Mouse (Mus musculus) intestine, embryonic 16.5 days (tissue): ENCODE results near the gene Ces2g. TPM values are rescaled to one million over a fixed set of nuclear protein-coding genes. Genes with fewer than 3 reads are reported as not detected.

ENCODE experiments used
- ATAC-seq: fragments of 200-750 bp; cut with Nextera tagmentation; 2 replicates; pipeline ENCODE4 v1.8.0; 2017; ENCODE audit warnings: moderate TSS enrichment, moderate library complexity
- H3K27ac ChIP-seq: fragments of 300-500 bp; sonication (generic); 2 replicates; pipeline ENCODE4 v1.5.1; 2014; ENCODE audit warnings: mild to moderate bottlenecking, low read length
- H3K27me3 ChIP-seq: fragments of 300-500 bp; sonication (generic); replicated peaks from 2 replicates; pipeline ENCODE4 v1.6.1; 2014; ENCODE audit warnings: low read length, control low read depth, mixed read lengths; ENCODE audit not compliant: control insufficient read depth, insufficient read depth
- H3K36me3 ChIP-seq: fragments of 300-500 bp; sonication (generic); 2 replicates; pipeline ENCODE4 v1.6.1; 2014; ENCODE audit warnings: low read length, control low read depth; ENCODE audit not compliant: control insufficient read depth, insufficient read depth
- H3K4me1 ChIP-seq: fragments of 300-500 bp; sonication (generic); 2 replicates; pipeline ENCODE4 v1.6.1; 2014; ENCODE audit warnings: low read length, control low read depth, mixed read lengths; ENCODE audit not compliant: control insufficient read depth, insufficient read depth
- H3K4me2 ChIP-seq: fragments of 300-500 bp; sonication (generic); 2 replicates; pipeline ENCODE4 v1.6.1; 2014; ENCODE audit warnings: low read depth, low read length, control low read depth
- H3K4me3 ChIP-seq: fragments of 300-500 bp; sonication (generic); 2 replicates; pipeline ENCODE4 v1.5.1; 2014; ENCODE audit warnings: mild to moderate bottlenecking, low read length
- H3K9ac ChIP-seq: fragments of 300-500 bp; sonication (generic); 2 replicates; pipeline ENCODE4 v1.6.1; 2014; ENCODE audit warnings: low read depth, low read length
- H3K9me3 ChIP-seq: fragments of 300-500 bp; sonication (generic); 2 replicates; pipeline ENCODE4 v1.6.1; 2016; ENCODE audit warnings: low read length, control low read depth; ENCODE audit not compliant: control insufficient read depth
- WGBS: fragments of 180-500 bp; shearing (Covaris S2); extraction: QIAGEN DNeasy Blood & Tissue Kit; methylation state at CpG from one replicate; pipeline ENCODE4 v1.1.7; 2014; 5-methylcytosine and 5-hydroxymethylcytosine counted together
- polyA plus RNA-seq: library from polyadenylated mRNA; unstranded; fragments of >200 nt; fragmentation: Nextera tagmentation; extraction: Ambion mirVana; gene quantifications from 2 replicates; pipeline ENCODE4 v1.2.1, GENCODE M21; 2015

Ces2g gene
- 0.80 and 0.97 TPM in 2 replicates for polyA plus RNA-seq

- H3K27ac ChIP-seq = no peak within 1 kb of the TSS
- 59% methylated on average over 5 of the region's 5 CpGs for WGBS
- no peaks in the 10 kb centered on the region for H3K4me1 ChIP-seq
- H3K9ac ChIP-seq = no peak within 1 kb of the TSS
- no peak within 1 kb of the TSS for H3K4me3 ChIP-seq
- ATAC-seq = no peak
- no peaks in the 10 kb centered on the region for H3K27me3 ChIP-seq
- no peak within 1 kb of the TSS for H3K4me2 ChIP-seq
- H3K9me3 ChIP-seq = no peaks in the 10 kb centered on the region
- no peaks in the 10 kb centered on the region for H3K36me3 ChIP-seq
Observed at GRCm38 (mm10) chr8:104961537-104961961, at the start of gene Ces2g. Gene Ces2g (plus strand): TSS chr8:104961718.

GRCm38 (mm10) chr8:104925972-104926596 lies 35.4 kb upstream of the Ces2g start, which contains the start of gene Ces2e:
Gene Ces2e (plus strand): TSS chr8:104926260.
- peak within 1 kb of the TSS; percentile 32 for H3K4me2 ChIP-seq

GRCm38 (mm10) chr8:104927301-104927700 lies 34.2 kb upstream of the Ces2g start:
- H3K27ac ChIP-seq = peak overlapping the region; percentile 75; the same call in 1 of the 2 replicates
- no peaks in the 10 kb centered on the region for H3K9me3 ChIP-seq
- H3K27me3 ChIP-seq = no peaks in the 10 kb centered on the region; the same call in 1 of the 2 replicates
- H3K36me3 ChIP-seq = no peaks in the 10 kb centered on the region
- WGBS = 77% methylated on average over 3 of the region's 3 CpGs
- H3K4me1 ChIP-seq = 0 out of 2 replicates have a peak, but pooled peaks cover 3% of the 10 kb centered on the region
- peak overlapping the region; percentile 32; the same call in 1 of the 2 replicates for H3K4me2 ChIP-seq
- H3K4me3 ChIP-seq = no peak overlapping the region
- peak; percentile 72 for ATAC-seq
- H3K9ac ChIP-seq = no peak overlapping the region

More at GRCm38 (mm10) chr8:104925972-104926596, 35.4 kb upstream of the Ces2g start, which contains the start of gene Ces2e:
- ATAC-seq = peak; percentile 87
- WGBS = 53% methylated on average over 5 of the region's 5 CpGs
- peak within 1 kb of the TSS; percentile 75 for H3K27ac ChIP-seq
- no peak within 1 kb of the TSS for H3K9ac ChIP-seq
- H3K4me3 ChIP-seq = peak within 1 kb of the TSS; percentile 18
- no peaks in the 10 kb centered on the region; the same call in 1 of the 2 replicates for H3K27me3 ChIP-seq
- no peaks in the 10 kb centered on the region for H3K36me3 ChIP-seq
- H3K4me1 ChIP-seq = 0 out of 2 replicates have a peak, but pooled peaks cover 3% of the 10 kb centered on the region
- H3K9me3 ChIP-seq = no peaks in the 10 kb centered on the region

- no peaks in the 10 kb centered on the region for H3K27me3 ChIP-seq
- H3K4me1 ChIP-seq = no peaks in the 10 kb centered on the region
- no peak overlapping the region for H3K9ac ChIP-seq
- H3K4me3 ChIP-seq = no peak overlapping the region
- 71% methylated on average over 2 of the region's 2 CpGs for WGBS
- no peaks in the 10 kb centered on the region for H3K36me3 ChIP-seq
- no peak overlapping the region for H3K4me2 ChIP-seq
- no peaks in the 10 kb centered on the region for H3K9me3 ChIP-seq
- ATAC-seq = no peak
- H3K27ac ChIP-seq = no peak overlapping the region
Observed at GRCm38 (mm10) chr8:104944665-104945064, 16.9 kb upstream of the Ces2g start.

GRCm38 (mm10) chr8:104947056-104947455 lies 14.5 kb upstream of the Ces2g start, which contains the start of gene Ces2f:
Gene Ces2f (plus strand): TSS chr8:104947356.
- Histone ChIP-seq H3K27ac (no peak within 1 kb of the TSS), H3K9ac (no peak within 1 kb of the TSS), H3K4me2 (no peak within 1 kb of the TSS), H3K9me3 (no peaks in the 10 kb centered on the region), H3K4me3 (no peak within 1 kb of the TSS), H3K4me1 (no peaks in the 10 kb centered on the region), H3K27me3 (no peaks in the 10 kb centered on the region), H3K36me3 (no peaks in the 10 kb centered on the region)
- 71% methylated on average over 4 of the region's 4 CpGs for WGBS
- no peak for ATAC-seq

- H3K27ac ChIP-seq = no peak overlapping the region
- no peak overlapping the region for H3K4me3 ChIP-seq
- H3K4me1 ChIP-seq = no peaks in the 10 kb centered on the region
- 72% methylated on average over 5 of the region's 5 CpGs for WGBS
- H3K27me3 ChIP-seq = no peaks in the 10 kb centered on the region
- no peak overlapping the region for H3K4me2 ChIP-seq
- no peak for ATAC-seq
- H3K36me3 ChIP-seq = no peaks in the 10 kb centered on the region
- no peaks in the 10 kb centered on the region for H3K9me3 ChIP-seq
- H3K9ac ChIP-seq = no peak overlapping the region
Observed at GRCm38 (mm10) chr8:104949031-104949430, 12.5 kb upstream of the Ces2g start.

GRCm38 (mm10) chr8:104962229-104962901 lies 847 bp downstream of the Ces2g start:
- no peak overlapping the region for H3K27ac ChIP-seq
- WGBS = 77% methylated on average over 8 of the region's 8 CpGs

GRCm38 (mm10) chr8:104963375-104963894 lies 1.9 kb downstream of the Ces2g start:
- no peaks in the 10 kb centered on the region for H3K36me3 ChIP-seq
- no peak overlapping the region for H3K27ac ChIP-seq
- no peak overlapping the region for H3K4me3 ChIP-seq
- no peaks in the 10 kb centered on the region for H3K9me3 ChIP-seq
- WGBS = 73% methylated on average over 4 of the region's 4 CpGs
- ATAC-seq = no peak
- no peaks in the 10 kb centered on the region for H3K27me3 ChIP-seq
- no peak overlapping the region for H3K4me2 ChIP-seq
- no peaks in the 10 kb centered on the region for H3K4me1 ChIP-seq
- H3K9ac ChIP-seq = no peak overlapping the region

More at GRCm38 (mm10) chr8:104962229-104962901, 847 bp downstream of the Ces2g start:
- no peaks in the 10 kb centered on the region for H3K4me1 ChIP-seq
- no peak overlapping the region for H3K4me2 ChIP-seq
- no peaks in the 10 kb centered on the region for H3K36me3 ChIP-seq
- no peaks in the 10 kb centered on the region for H3K27me3 ChIP-seq
- no peak overlapping the region for H3K4me3 ChIP-seq
- ATAC-seq = peak; percentile 78
- H3K9me3 ChIP-seq = no peaks in the 10 kb centered on the region
- no peak overlapping the region for H3K9ac ChIP-seq

- WGBS = 93% methylated on average over 5 of the region's 5 CpGs
- H3K27ac ChIP-seq = no peak overlapping the region
Observed at GRCm38 (mm10) chr8:104984126-104984525, 22.6 kb downstream of the Ces2g start.

More at GRCm38 (mm10) chr8:104984126-104984525, 22.6 kb downstream of the Ces2g start:
- H3K9me3 ChIP-seq = no peaks in the 10 kb centered on the region
- no peaks in the 10 kb centered on the region for H3K27me3 ChIP-seq
- H3K4me3 ChIP-seq = no peak overlapping the region
- no peaks in the 10 kb centered on the region for H3K4me1 ChIP-seq
- ATAC-seq = no peak
- no peak overlapping the region for H3K4me2 ChIP-seq
- no peaks in the 10 kb centered on the region for H3K36me3 ChIP-seq
- H3K9ac ChIP-seq = no peak overlapping the region
